Mouse (Mus musculus) adrenal gland, adult 2 months (tissue): ENCODE measurements around the gene Zim1. TPM values are rescaled to one million over a fixed set of nuclear protein-coding genes. Genes with fewer than 3 reads are reported as not detected.
A peak's percentile ranks its signal among the peaks of the same experiment; 100 is the strongest.

Source experiments
- DNase-seq: peaks from one replicate; pipeline ENCODE4 v3.0.0; 2021
- long read RNA-seq: library from polyadenylated mRNA; stranded (forward); transcript quantifications from one replicate; pipeline ENCODE4 v2.0.0, GENCODE M21; 2021
- polyA plus RNA-seq: library from polyadenylated mRNA; depleted of rRNA; stranded (reverse); fragments of >200 nt; gene quantifications from 2 replicates; pipeline ENCODE4 v1.2.3, GENCODE M21; 2012; rRNA removed
- total RNA-seq, 2 experiments: library from RNA; stranded (reverse); gene quantifications; 2 replicates each; pipeline ENCODE4 v1.2.3; 2021

Gene Zim1
- 1 to 10 TPM; 3.2 to 4.3 TPM for total RNA-seq
- polyA plus RNA-seq: 0.29 and 0.36 TPM in 2 replicates
- long read RNA-seq: 0 reads

DNA sequence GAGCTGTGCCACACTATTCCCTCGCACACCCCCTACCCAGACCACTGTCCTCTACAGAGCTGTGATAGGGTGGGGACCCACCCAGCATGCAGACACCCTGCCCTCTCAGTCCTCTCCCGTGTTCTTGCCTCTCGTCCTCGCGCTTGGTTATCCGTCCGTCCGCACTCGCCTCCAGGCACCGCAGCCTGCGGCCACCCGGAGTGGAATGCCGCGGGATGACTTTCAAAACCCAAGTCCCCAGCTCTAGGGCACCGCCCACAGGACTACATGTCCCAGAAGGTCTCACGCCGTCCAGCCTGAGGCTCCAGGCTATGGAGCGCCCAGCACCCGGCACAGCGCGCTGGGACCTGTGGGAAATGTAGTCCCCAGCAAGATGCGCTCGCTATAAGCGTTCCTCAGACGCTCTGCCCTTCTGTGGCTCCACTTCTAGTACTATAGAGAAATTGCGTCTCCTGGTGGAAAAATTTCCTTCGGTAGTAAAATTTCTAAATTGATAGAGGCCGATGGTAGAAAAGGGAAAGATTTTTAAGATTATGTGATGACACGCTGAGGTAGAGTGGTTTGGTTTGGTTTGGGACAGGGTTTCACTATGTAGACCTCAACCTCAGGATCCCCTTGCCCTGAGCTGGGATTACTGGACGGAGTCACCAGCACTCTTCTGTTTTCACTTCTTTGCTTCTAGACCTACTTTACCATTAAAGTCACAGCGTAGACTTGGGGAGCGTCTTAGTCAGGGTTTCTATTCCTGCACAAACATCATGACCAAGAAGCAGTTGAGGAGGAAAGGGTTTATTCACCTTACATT lies at the start of gene Zim1:
TSS of gene Zim1 (minus strand) at position 210 of the 805 bp plus-strand sequence.
- peak; percentile 90 for DNase-seq

DNA sequence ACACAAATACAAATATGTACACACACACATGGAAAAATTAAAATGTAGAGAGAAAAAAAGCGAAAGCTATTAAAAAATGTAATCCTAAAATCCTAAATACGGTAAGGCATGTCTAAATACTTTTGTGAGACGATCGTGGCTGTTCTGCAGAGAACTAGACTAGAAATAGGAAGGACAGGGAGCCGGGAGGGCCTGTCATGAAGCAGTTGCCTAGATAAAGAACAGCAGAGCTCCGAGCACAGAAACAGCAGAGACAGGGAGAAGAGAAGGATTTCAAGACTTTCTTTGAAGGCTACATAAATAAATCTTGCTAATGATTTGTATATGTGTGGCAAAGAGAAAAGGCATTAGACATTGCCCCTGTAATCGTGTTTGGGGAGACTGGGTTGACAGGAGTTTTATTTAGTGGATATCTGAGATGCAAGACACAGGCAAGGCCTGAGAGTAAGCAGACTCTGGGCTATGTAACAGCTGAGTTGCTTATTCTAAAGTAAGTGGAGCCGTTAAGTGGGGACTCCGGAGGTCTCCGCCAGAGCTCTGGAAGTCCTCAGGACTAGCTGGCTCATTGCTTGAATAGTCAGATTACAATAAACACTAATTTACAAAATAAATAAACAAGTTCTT lies 48.1 kb upstream of the Zim1 start:
- DNase-seq: no peak

DNA sequence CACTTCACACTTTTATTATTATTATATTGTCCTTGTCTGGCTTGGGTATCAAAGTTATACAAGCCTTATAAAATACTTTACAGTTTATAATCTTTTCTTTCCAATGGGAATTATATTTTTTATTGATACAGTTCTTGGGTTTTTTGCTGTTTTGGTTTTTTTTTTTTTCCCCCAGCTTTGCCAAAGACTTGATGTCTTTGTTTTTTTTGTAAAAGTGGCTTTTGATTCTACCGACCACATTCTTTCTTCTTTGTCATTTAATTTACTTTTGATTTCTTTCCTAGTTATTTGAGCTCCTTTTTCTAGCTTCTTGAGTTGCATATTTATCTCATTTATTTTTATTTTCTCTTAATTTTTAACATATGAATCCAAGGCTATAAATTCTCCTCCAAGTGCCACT lies 39.8 kb upstream of the Zim1 start:
- no peak for DNase-seq

DNA sequence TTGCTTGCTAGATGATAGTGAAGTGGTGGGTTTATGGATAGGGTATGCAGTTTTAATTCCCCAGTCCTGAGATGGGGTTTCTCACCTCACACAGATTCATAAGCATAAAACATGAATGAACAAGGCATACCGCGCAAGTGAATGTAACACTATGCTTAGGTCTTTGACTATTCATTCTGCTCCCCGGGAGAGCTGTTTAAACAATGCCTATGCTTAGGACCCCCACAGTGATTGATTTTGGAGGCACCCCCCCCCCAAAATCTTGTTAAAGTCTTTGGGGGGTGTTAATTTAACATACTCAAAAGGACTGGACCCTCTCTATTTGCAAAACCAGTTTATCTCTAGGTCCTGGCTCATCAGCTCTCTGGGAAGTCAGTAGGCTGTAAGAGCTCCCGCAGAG lies 35.7 kb upstream of the Zim1 start:
- DNase-seq: no peak

DNA sequence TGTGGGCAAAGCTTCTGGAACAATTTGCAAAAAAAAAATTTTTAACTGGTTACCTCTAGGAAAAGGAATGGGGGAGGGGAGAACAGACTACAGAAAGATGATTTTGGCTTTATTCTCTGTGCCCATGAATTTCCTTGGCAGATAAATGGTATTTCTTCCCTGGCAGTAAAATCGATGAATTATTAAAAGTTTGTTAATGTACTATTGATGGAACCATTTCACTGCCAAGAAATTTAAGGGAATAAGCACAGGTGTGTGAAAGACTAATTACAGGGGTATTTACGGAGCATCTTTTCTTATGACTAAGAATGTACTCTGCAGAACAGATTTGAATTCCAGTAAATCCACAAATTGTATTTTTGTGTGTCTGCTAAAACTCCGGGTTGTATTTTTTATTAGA lies 35.1 kb upstream of the Zim1 start:
- no peak for DNase-seq

DNA sequence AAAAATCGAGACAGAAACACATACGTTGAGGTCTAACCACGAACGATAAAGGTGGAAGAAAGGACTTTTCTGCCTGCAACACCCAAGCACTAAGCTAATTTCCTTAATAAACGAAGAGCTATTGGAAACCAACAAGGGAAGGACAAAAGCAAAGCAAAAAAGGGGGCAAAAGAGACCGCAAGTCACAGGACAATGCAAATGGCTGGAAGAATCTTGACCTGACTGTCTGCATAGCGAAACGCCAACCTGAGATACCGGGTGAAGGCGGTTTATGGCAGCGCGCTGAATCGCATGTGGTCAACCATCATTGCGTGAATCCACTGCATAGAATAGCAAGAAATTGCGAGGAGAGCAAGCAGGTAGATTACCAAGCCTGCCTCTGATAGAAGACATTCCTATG lies 34.6 kb upstream of the Zim1 start:
- DNase-seq: no peak

DNA sequence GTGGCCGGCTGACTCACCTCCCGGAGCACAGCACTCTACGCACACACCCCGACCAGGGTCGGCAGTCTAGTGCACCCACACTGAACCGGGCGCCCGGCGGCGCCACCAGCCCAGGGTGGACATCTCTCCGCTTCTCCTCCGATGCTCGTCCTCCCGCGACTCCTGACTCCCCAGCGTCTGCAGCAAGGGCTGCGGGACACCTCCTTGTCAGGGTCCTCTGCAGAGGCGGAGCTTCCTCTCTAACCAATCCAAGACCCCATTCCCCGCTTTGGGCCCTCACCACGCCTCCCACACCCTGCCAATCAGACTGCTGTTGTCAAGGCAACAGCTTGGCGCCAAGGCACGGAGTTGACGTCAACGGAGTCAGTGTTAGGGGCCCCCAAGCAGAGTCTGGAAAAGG lies 34.0 kb upstream of the Zim1 start, which contains the start of the genes Peg3 and Usp29:
TSS of gene Peg3 (minus strand) at position 191 of the 400 bp plus-strand sequence.
TSS of gene Usp29 (plus strand) at position 338 of the 400 bp plus-strand sequence.
- DNase-seq: peak; percentile 84

DNA sequence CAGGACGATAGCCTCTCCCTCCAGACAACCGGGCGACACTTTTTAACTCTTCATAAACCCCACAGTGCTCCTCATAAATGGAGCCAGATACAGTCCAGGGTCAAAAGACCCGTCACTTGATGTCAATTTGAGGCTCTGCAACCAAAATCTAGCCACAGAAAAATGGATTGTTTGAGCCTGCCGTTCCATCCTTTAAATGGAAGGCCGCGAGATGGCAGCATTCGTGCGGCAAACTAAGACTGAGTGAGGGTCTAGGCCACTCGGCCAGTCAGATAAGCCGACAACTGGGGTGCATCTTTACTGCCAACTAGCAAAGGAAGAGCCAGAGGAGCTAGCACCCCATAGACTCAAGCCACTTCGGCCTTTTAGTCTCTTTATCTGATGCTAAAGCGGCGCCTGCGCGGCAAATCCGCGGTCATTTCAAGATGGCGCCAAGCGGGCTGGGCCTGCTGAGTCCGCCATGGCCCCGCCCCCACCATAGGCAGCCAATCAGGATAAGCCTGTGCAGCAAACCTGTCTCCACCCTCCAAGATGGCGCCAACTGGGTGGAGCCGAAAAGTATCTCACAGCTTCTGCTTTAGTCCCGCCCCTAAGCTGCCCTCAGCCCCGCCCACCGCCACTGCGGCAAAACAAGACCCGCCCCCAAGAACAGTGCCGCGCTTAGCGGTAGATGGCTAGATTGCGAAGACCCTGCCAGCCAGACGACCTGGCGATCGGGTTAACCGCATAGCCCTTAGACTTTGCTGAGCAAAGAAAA lies 33.0 kb upstream of the Zim1 start:
- peak; percentile 95 for DNase-seq

DNA sequence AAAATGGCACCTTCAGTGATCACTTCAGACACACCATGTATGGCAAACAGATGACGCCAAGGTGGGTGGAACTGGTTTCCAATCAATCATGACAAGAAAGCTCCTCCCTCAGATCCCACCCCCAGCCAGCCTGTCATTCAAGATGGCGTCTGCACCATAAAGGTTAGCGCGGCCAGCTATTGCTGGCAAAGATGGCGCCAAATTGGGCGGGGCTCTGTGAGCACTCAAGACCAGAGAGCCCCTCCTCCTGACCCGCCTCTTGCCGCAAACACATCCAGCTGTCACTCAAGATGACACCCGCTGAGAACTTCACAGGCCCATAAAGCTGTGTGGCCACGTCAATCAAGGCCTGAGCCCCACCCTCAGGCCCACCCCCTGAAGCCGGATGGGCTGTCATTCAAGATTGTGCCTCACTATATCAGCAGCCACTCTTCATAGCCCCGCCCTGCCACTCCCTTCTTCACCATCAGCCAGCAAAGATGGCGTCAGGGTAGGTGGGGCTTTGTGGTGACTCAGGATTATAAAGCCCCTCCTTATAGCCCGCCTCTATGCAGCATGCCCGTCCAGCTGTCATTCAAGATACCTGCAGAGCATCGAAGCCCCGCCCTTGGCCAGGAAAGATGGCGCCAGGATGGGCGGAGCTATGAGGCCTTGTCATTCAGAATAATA lies 32.1 kb upstream of the Zim1 start:
- peak; percentile 93 for DNase-seq

DNA sequence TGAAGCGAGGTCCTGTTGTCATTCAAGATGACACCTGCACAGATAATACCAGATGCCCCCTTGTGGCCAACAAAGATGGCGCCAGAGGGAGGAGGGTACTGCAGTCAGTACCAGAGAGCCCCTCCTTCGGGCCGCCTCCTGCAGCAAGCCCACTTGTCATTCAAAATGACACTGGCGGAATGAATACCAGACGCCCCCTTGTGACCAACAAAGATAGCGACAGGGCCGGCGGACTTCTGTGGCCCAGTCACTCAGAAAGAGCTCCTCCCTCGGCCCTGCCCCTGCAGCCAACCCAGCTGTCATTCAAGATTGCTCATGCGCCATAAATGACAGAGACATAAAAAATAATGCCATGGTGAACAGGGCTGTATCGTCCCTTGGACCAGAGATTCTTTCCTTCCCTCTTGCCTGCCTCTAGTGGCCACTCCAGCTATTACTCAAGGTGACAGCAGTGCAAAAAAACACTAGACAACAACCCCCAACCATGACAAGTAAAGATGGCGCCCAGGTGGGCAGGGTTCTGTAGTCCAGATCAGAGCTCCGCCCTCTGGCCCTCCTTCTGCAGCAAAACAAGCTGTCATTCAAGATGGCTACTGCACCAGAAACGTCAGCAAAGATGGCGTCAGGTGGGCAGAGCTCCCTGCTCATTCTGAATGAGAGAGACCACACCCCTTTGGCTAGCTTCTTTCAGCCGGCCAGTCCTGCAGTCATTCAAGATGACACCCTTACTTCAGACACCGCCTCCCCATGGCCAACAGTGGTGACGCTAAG lies 31.3 kb upstream of the Zim1 start:
- DNase-seq: peak; percentile 87

DNA sequence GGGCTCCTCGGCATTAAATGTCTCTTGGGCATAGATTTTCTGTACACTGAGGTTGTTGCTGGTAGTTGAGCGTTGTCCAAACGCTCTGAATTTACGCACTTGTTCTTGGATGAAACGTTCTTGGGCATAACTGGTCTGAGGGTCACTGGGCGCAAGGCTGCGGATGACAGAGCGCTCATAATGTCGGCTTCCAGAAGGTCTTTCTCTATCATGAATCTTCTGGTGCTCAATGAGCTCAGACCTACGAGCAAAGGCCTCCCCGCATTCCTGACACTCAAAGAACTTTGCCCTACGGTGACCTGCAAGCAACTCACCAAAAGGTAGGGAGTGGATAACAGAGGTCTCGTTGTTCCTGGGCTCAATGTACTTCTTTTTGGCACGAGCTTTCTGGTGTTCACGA lies 13.1 kb upstream of the Zim1 start:
- no peak for DNase-seq

DNA sequence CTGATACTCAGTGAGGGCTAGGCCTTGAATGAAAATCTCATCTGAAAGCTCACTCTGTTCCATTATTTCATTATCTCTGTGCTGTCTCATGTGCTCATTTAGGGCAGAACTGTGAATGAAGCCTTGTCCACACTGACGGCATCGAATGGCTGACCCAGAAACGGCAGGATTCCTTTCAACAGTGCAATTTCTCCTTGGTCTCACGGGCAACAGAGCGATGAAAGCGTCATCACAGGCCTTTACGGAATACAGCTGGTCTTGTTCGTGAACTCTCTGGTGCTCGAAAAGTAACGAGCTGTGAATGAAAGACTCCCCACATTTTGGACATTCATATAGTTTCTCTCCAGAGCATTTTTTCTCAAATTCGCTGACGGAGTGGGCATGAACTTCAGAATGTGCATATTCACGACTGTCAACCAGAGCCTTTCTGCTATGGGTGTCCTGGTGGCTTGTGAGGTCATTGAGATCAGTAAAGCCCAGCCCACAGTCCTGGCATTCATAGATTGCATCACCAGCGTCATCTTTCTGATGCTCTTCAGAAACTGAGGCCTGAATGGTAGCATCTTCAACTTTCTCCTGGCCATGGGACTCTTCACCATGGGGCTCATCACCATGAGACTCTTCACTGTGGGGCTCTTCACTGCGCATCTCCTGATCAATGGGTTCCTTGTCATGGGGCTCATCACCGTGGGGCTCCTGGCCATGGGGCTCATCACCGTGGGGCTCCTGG lies 12.4 kb upstream of the Zim1 start:
- no peak for DNase-seq

DNA sequence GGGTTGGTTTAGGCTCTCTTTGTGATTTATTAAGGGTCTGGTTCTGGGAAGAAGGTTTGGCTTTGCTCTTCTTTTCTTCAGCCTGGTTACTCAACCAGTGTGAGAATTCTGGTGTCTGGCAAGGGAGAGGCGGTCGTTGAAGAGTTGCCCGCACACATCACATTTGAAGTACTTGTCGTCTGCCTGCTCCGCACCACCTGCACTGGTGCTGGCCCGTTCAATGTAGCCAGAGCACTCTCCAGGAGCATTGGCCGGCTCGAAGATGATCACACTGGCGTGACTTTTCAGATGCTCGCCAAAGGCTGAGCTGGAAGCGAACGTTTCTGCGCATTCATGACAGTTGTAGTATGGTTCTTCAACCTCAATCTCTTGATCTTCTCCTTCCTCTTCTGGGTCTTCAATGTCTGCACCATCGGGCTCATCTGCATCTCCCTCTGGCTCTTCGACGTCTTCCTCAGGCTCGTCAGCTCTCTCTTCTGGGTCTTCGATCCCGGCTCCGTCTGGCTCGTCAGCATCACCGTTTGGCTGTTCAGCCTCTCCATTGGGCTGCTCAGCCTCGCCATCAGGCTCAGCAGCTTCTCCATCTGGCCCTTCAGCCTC lies 11.3 kb upstream of the Zim1 start:
- no peak for DNase-seq

DNA sequence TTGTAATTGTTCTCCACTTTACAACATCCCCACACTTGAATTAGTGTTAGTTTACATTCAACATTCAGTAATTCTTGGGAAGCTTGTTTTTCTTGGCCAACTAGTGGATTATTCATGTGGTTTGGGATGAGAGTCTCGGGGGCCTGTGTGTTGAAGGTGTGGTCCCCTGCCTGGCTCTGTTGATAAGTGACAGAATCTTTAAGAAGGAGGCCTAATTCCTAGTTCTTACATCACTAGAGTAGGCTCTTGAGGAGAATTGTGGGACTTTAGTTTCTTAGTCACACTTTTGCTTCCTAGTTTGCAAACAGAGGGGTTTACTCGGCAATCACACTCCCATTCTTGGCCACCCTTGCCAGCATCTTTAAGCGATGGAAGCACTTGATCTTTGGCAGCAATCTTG lies 3.0 kb upstream of the Zim1 start:
- no peak for DNase-seq

DNA sequence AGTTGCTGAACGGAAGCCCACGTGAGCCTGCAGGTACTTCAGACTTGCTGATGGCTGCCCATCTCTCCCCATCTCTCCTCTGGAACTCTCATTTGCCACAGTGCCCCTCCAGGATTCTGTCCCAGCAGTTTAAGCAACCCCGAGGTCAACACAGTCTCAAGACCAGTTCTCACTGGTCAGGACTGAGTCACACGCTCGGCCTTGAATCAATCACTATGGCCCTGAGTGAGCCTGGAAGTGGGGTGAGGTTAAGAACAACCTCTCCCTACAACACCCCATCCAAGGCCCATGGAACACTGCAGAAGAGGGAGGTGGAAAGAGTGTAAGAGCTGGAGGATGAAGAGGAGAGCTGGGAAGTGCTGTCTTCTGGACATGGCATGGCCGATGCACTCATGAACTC lies 10.7 kb downstream of the Zim1 start:
- DNase-seq: peak; percentile 81

DNA sequence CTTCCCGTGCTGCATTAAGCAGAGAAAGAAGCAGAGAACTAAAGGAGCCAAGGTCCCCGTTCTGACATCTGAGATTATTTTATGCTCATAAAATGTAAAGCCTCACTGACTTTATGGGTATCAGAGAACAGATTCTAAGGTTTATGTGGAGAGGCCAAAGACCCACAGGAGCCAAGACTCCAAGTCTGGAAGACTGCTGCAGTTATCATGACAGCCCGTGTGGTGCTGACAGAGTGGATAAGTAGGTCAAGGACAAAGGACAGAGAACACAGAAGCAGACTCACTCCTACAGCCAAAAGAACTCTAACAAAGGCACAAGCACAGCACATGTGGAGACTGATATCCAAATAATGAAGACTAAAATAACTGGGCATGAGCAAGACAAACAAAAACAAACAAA lies 29.5 kb downstream of the Zim1 start:
- peak; percentile 48 for DNase-seq

DNA sequence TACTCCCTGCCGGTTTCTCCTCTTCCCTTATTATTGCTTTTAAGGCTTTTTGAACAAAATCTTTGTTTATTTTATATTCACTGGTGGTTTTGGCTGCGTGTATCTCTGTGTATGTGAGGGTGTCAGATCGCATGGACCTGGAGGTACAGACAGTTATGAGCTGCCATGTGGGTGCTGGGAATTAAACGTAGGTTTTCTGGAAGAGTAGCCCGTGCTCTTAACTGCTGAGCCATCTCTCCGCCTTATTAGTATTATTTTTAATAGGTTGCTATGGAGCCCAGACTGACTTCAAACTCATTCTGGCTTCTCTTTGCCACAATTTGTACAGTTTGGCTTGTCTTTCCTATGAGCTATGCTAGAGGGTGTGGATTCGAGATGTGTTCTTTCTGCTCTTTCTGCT lies 32.8 kb downstream of the Zim1 start:
- DNase-seq: no peak

DNA sequence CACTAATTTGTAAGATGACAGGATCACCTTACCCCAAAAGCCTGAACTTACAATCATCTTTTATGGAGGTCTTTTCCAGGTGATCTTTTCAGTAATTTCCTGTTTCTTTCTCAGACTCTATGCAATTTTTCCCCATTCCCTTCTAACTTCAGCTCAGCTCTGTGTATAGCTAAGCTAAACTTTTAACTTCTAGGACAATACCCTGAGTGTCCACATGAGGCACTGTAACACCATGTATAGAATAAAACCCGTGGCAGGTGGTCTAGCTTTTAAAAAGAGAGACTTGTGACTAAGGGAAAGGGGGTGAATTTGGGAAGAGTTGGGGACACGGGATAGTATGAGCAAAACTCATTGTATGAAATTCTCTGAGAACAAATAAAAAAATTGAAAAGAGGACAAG lies 36.6 kb downstream of the Zim1 start:
- peak; percentile 21 for DNase-seq

DNA sequence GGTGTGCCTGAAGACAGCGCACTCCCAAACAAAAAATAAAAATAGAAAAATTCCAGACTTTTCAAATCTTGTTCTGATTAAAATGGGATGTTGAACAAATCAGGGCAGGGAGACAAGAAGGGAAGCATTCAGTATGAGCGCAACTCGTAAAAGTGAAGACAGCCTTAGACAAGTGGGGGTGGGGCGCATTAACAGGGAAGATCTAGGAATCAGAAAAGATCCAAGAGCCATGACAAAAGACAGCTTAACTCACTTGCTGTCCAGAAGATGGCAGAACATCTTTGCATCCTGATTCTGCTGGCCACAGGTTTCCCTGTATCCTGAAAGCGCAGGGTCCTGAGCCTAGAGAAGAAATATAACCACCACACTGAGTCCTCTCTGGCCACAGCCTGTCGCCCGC lies 37.6 kb downstream of the Zim1 start:
- no peak for DNase-seq

DNA sequence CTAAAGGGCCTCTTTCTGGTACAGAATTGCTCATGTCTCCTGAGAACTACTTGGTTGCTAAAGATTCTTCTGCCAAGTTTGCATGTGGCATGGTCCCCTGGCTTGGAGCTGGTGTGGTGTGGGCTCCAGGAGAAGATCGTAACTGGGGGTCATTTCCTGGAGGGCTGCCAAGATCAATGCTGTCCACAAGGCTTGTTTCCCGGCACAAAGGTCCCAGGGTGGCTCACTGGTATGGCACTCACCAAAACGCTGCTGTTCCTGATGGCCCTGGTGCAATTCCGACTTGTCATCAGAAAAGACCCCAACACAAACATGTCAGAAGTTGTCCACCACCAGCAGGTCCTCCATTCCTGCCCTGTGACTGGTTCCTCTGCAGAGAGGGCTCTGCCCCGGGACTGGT lies 44.1 kb downstream of the Zim1 start:
- no peak for DNase-seq
